ENCODE assay signal across 9 mouse cellular contexts in the genomic region with DNA sequence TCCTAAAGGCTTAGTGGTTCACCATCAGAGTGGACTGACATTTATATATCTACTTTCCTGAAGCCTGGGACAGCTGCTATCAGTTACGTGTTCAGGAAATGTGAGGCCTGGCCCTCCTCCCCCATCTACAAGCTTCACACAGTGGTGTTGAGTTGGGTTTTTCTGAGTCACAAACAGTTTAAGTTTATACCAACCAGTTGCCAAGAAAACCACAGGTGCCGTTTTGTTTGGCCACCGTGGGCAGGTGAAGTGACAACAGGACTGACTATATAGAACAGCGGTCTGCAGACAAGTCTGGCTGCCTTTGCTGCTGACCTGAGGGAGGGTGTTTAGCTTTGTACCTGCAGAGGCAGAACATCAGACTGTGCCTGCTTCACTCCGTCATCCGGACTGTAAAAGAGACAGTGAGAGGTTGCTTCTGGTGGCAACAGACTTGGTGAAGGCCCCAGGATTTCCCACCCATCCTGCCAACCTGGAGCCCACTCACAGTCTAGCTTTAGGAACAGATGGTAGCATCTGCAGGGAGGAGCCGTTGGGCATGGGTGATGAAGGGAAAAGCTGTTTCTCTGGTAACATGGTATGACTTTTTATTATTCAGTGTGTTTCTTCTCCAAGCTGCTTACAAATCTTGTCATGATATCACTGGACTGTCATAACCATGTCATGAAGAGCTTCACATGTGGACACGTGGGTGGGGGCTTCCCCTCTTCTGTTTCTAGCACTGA. TPM values are rescaled to one million over a fixed set of nuclear protein-coding genes. Genes with fewer than 3 reads are reported as not detected.
DNase-seq lines count a peak whose midpoint lies in the region; ATAC-seq lines count a peak whose summit lies in the region.
"Had no signal": no experiment of that assay in that cellular context is flagged by ENCODE, and none has a peak within 500 bp of the region (broad histone marks: within the 10 kb centered on the region; RNA-seq: fewer than 3 reads in every experiment).

No protein-coding gene starts in this region.

- no peaks in the 10 kb centered on the region for H3K9me3 ChIP-seq in neural tube, embryonic 15.5 days (replicated peaks)

- no peak overlapping the region for H3K9ac ChIP-seq in neural tube, embryonic 15.5 days (replicated peaks)
- H3K9ac ChIP-seq: lung, embryonic 14.5 days had no signal

- no peaks in the 10 kb centered on the region for H3K27me3 ChIP-seq in neural tube, embryonic 15.5 days (replicated peaks)

- H3K4me2 ChIP-seq in neural tube, embryonic 15.5 days, result no peak overlapping the region
- H3K4me2 ChIP-seq: lung, embryonic 14.5 days had no signal

- peak overlapping the region; percentile 52 for H3K27ac ChIP-seq in neural tube, embryonic 15.5 days (replicated peaks)

- DNase-seq in cerebellum, adult 11-12 months, result peak; percentile 49
- peak; percentile 85 for DNase-seq in right cerebral cortex, adult 18-20 months
- DNase-seq in right cerebral cortex, postnatal 4 days, result no peak
- DNase-seq in adrenal gland, adult 2 months, result no peak
- DNase-seq in adipocyte (ENCODE audit: low spot score), result no peak
- DNase-seq: lung, embryonic 14.5 days had no signal

- no peak for ATAC-seq in cerebellum, adult (ENCODE audit: insufficient number of reproducible peaks, low FRiP score, low TSS enrichment)
- peak; percentile 47 for ATAC-seq in inflammation-experienced regulatory T-cells, adult 6 months
- ATAC-seq in neural tube, embryonic 15.5 days (ENCODE audit: low FRiP score), result 0 out of 2 replicates have a peak, but pooled peaks have one; percentile 11

- peaks cover 19% of the 10 kb centered on the region for H3K4me1 ChIP-seq in neural tube, embryonic 15.5 days

- WGBS in neural tube, embryonic 15.5 days, result 80% methylated on average over 8 of the region's 8 CpGs

- peaks cover 31% of the 10 kb centered on the region for H3K36me3 ChIP-seq in neural tube, embryonic 15.5 days

- no peak overlapping the region for H3K4me3 ChIP-seq in neural tube, embryonic 15.5 days (replicated peaks)

RNA-seq across cellular contexts. Expression of a gene that starts 13.2 kb away (rescaled TPM):
- 10 to 100 TPM; 16.5 to 35.9 (median 32.7) TPM for polyA plus RNA-seq in inflammation-experienced regulatory T-cells, adult 6 months (2017; shearing (Covaris generic))
- polyA plus RNA-seq in neural tube, embryonic 15.5 days (2015; fragmentation: Nextera tagmentation; extraction: Ambion mirVana), result 3.3 and 4.6 TPM in 2 replicates
- total RNA-seq in adrenal gland, adult 2 months (2021), result 1 to 10 TPM; 2.8 to 5.3 TPM
- polyA plus RNA-seq in adrenal gland, adult 2 months (2012; rRNA removed), result 11.6 and 13.4 TPM in 2 replicates

Comparison
In these comparisons a context has a peak if more than half of its experiments do, and no peak if none do; other contexts are left out.
1. DNase-seq: peak in cerebellum, adult 11-12 months (single experiment) and right cerebral cortex, adult 18-20 months (single experiment); none in right cerebral cortex, postnatal 4 days (single experiment), adrenal gland, adult 2 months (single experiment) and adipocyte (single experiment).